Mouse (Mus musculus) midbrain, embryonic 14.5 days (tissue): ENCODE measurements around the gene Pum3. TPM values are rescaled to one million over a fixed set of nuclear protein-coding genes. Genes with fewer than 3 reads are reported as not detected.

Experiments used
- ATAC-seq: fragments of 200-750 bp; cut with Nextera tagmentation; 2 replicates; pipeline ENCODE4 v1.8.0; 2017; ENCODE audit warnings: moderate number of reproducible peaks, moderate library complexity; ENCODE audit not compliant: low FRiP score, low TSS enrichment
- DNase-seq: peaks from one replicate; pipeline ENCODE4 v3.0.0-alpha.2; 2015
- H3K27ac ChIP-seq: fragments of 300-500 bp; sonication (generic); replicated peaks from 2 replicates; pipeline ENCODE4 v1.5.1; 2014; ENCODE audit warnings: mild to moderate bottlenecking, low read depth, low read length, moderate library complexity
- H3K27me3 ChIP-seq: fragments of 300-500 bp; sonication (generic); 2 replicates; pipeline ENCODE4 v1.6.1; 2014; ENCODE audit warnings: low read length, control low read depth, mixed read lengths; ENCODE audit not compliant: control insufficient read depth, insufficient read depth
- H3K36me3 ChIP-seq: fragments of 300-500 bp; sonication (generic); 2 replicates; pipeline ENCODE4 v1.6.1; 2014; ENCODE audit warnings: low read length, control low read depth; ENCODE audit not compliant: control insufficient read depth, insufficient read depth
- H3K4me1 ChIP-seq: fragments of 300-500 bp; sonication (generic); 2 replicates; pipeline ENCODE4 v1.6.1; 2014; ENCODE audit warnings: mild to moderate bottlenecking, antibody characterized with exemption, low read length, control low read depth; ENCODE audit not compliant: control insufficient read depth, insufficient read depth
- H3K4me2 ChIP-seq: fragments of 300-500 bp; sonication (generic); 2 replicates; pipeline ENCODE4 v1.6.1; 2014; ENCODE audit warnings: mild to moderate bottlenecking, low read length, moderate library complexity
- H3K4me3 ChIP-seq: fragments of 300-500 bp; sonication (generic); replicated peaks from 2 replicates; pipeline ENCODE4 v1.5.1; 2014; ENCODE audit warnings: low read depth, low read length
- H3K9ac ChIP-seq: fragments of 300-500 bp; sonication (generic); replicated peaks from 2 replicates; pipeline ENCODE4 v1.6.1; 2014; ENCODE audit warnings: mild to moderate bottlenecking, low read length, moderate library complexity
- H3K9me3 ChIP-seq: fragments of 300-500 bp; sonication (generic); 2 replicates; pipeline ENCODE4 v1.6.1; 2016; ENCODE audit warnings: low read length, control low read depth, mixed read lengths; ENCODE audit not compliant: control insufficient read depth
- WGBS: fragments of 180-500 bp; shearing (Covaris S2); extraction: QIAGEN DNeasy Blood & Tissue Kit; methylation state at CpG from one replicate; pipeline ENCODE4 v1.1.7; 2014; 5-methylcytosine and 5-hydroxymethylcytosine counted together
- polyA plus RNA-seq: library from polyadenylated mRNA; unstranded; fragments of >200 nt; fragmentation: Nextera tagmentation; extraction: Ambion mirVana; gene quantifications from 2 replicates; pipeline ENCODE4 v1.2.1, GENCODE M21; 2014

The Pum3 gene
- polyA plus RNA-seq, 1 experiment from 2014 or later, result 59.6 TPM

DNA sequence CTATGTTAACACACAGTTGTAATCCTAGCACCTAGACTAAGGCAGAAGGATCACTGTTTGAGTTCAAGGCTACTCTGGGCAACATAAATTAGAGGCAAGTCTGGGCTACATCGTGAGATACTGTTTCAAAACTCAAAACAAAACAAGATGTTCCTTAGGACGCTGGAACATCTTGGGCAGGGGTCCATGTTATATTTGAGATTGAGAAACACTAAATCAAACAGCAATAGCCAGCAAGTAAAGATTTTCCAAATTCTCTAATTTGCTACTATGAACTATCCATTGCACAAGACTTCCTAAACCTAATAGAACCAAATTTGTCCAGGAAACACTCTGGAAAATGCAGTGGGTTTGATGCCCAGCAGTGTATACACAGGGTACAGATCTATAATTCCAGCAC lies 1.8 kb downstream of the Pum3 start:
- Histone ChIP-seq H3K9me3 (no peaks in the 10 kb centered on the region), H3K4me3 (no peak overlapping the region), H3K4me2 (no peak overlapping the region), H3K9ac (no peak overlapping the region), H3K27ac (no peak overlapping the region), H3K36me3 (peaks cover 28% of the 10 kb centered on the region), H3K4me1 (peaks cover 15% of the 10 kb centered on the region), H3K27me3 (no peaks in the 10 kb centered on the region)
- ATAC-seq (no peak), DNase-seq (no peak)
- 82% methylated on average over 2 of the region's 2 CpGs for WGBS

DNA sequence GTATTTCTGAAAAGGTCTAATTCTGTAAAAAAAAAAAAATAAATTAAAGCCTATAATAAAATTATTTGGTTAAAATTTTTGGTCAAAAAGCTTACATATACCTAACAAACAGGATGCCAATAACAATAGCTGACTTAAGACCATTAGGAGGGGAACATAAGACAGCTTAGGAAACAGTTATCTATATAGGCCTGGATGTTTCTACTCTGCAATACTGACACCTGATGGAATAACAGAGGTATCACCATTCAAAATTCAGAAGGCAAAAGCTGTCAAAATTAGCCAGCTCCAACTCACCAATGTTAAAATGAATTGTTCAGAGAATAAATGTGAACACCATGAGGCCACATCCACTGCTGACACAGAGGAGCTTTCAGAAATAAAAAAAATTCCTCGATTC lies 3.2 kb downstream of the Pum3 start:
- peaks cover 15% of the 10 kb centered on the region for H3K4me1 ChIP-seq
- H3K9ac ChIP-seq, result no peak overlapping the region
- no peak overlapping the region for H3K4me2 ChIP-seq
- H3K36me3 ChIP-seq, result peaks cover 41% of the 10 kb centered on the region
- no peak overlapping the region for H3K4me3 ChIP-seq
- no peaks in the 10 kb centered on the region for H3K9me3 ChIP-seq
- H3K27me3 ChIP-seq, result no peaks in the 10 kb centered on the region
- WGBS, result 92% methylated on average over 1 of the region's 1 CpGs
- no peak overlapping the region for H3K27ac ChIP-seq
- peak; percentile 59 for DNase-seq
- no peak for ATAC-seq

DNA sequence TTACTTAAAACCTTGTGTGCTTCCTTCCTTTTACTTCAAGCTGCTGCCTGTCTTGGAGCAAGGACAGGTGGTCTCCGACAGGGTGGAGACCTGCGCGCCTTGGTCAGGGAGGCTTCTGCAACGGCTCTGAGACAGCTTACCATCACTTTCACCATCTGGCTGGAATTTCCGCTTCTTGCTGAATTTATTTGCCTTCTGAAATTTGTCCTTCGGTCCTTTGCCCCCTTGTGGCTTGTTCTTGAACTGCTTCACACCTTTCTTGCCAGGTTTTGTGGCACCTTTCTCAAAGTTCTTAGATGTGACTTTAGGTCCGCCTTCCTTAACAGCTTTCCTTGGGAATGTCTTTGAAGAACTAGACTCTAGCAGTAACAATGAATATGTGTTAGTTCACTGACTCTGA lies 4.0 kb downstream of the Pum3 start:
- ATAC-seq, result no peak
- peak; percentile 83 for DNase-seq
- Histone ChIP-seq H3K27me3 (no peaks in the 10 kb centered on the region), H3K9ac (no peak overlapping the region), H3K9me3 (no peaks in the 10 kb centered on the region), H3K4me2 (no peak overlapping the region), H3K4me1 (peaks cover 10% of the 10 kb centered on the region), H3K27ac (no peak overlapping the region), H3K36me3 (peaks cover 45% of the 10 kb centered on the region), H3K4me3 (no peak overlapping the region)
- 67% methylated on average over 7 of the region's 7 CpGs for WGBS

DNA sequence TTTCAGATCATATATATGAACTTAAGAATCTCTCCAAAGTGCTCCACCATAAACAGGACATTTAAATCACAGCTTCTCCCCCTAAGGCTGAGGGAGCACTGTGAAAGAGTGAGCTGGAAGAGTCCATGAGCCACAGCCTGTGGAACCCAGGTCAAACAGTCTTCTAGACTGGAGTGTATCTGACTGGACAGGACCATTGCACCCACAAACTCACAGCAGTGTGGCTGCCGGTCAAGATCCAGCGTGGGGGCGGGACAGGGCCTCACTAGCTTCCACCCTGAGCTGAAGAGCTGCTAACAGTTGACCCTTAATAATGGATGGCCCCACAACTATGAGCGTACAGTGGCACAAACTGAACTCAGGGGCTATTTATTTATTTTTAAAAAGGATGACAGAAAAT lies 12.2 kb downstream of the Pum3 start:
- WGBS, result 95% methylated on average over 4 of the region's 4 CpGs
- Histone ChIP-seq H3K4me2 (no peak overlapping the region), H3K9me3 (no peaks in the 10 kb centered on the region), H3K27ac (no peak overlapping the region), H3K27me3 (no peaks in the 10 kb centered on the region), H3K4me3 (no peak overlapping the region), H3K9ac (no peak overlapping the region), H3K4me1 (no peaks in the 10 kb centered on the region), H3K36me3 (peaks cover 71% of the 10 kb centered on the region)
- DNase-seq (no peak), ATAC-seq (no peak)

DNA sequence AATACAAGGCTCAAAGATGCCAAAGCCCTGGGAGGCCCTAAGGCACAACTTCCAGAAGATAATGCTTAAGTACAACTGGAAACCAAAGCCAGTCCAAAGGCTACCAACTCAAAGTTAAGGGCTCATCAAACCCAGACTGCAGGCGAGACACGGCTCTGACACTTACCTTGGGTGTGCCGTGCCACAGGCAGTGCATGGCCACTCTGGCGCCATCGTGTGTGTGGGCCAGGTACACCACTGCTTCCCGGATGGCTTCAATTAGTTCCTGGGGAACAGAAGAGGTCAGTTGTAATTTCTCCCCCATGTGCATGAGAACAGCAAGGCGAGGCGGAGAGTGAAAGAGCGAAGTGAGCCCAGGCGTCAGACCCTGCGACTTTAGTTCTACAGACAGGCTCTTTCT lies 13.1 kb downstream of the Pum3 start:
- peak; percentile 72 for DNase-seq
- H3K4me3 ChIP-seq, result no peak overlapping the region
- no peaks in the 10 kb centered on the region for H3K27me3 ChIP-seq
- no peak overlapping the region for H3K4me2 ChIP-seq
- H3K9me3 ChIP-seq, result no peaks in the 10 kb centered on the region
- peaks cover 69% of the 10 kb centered on the region for H3K36me3 ChIP-seq
- 67% methylated on average over 11 of the region's 11 CpGs for WGBS
- no peak overlapping the region for H3K9ac ChIP-seq
- H3K4me1 ChIP-seq, result no peaks in the 10 kb centered on the region
- ATAC-seq, result no peak
- H3K27ac ChIP-seq, result no peak overlapping the region

DNA sequence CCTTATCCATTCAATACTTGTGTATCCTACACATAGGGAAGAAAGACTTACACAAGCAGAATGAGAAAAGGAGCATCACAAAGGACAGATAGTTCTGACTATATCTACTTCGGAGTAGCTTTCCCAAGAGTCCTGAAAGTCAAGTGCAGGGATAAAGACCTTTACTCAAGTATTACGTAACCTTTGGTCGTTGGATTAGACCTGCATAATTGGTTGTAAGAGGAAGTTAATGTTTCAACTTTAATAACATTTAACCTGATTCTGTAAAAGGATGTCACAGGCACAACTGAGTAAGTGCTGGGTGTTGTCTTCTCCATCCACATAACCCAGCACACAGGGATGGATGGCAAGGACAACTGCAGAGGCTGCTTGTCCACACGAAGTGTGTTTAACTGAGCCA lies 18.3 kb downstream of the Pum3 start:
- DNase-seq (no peak), ATAC-seq (no peak)
- no peak overlapping the region for H3K9ac ChIP-seq
- H3K27ac ChIP-seq, result no peak overlapping the region
- H3K9me3 ChIP-seq, result no peaks in the 10 kb centered on the region
- H3K4me2 ChIP-seq, result no peak overlapping the region
- WGBS, result 93% methylated on average over 4 of the region's 4 CpGs
- no peaks in the 10 kb centered on the region for H3K27me3 ChIP-seq
- H3K4me1 ChIP-seq, result no peaks in the 10 kb centered on the region
- no peak overlapping the region for H3K4me3 ChIP-seq
- peaks cover 41% of the 10 kb centered on the region for H3K36me3 ChIP-seq

GRCm38 (mm10) chr19:27410751-27411150 lies 18.9 kb downstream of the Pum3 start:
- Histone ChIP-seq H3K4me3 (no peak overlapping the region), H3K4me2 (no peak overlapping the region), H3K9ac (no peak overlapping the region), H3K27ac (no peak overlapping the region), H3K27me3 (no peaks in the 10 kb centered on the region), H3K9me3 (no peaks in the 10 kb centered on the region), H3K4me1 (no peaks in the 10 kb centered on the region), H3K36me3 (peaks cover 35% of the 10 kb centered on the region)
- ATAC-seq (no peak), DNase-seq (no peak)
- 93% methylated on average over 4 of the region's 4 CpGs for WGBS

- Histone ChIP-seq H3K9me3 (no peaks in the 10 kb centered on the region), H3K4me3 (no peak overlapping the region), H3K4me2 (no peak overlapping the region), H3K27me3 (no peaks in the 10 kb centered on the region), H3K9ac (no peak overlapping the region), H3K36me3 (peaks cover 31% of the 10 kb centered on the region), H3K27ac (no peak overlapping the region), H3K4me1 (no peaks in the 10 kb centered on the region)
- ATAC-seq (no peak), DNase-seq (no peak)
These were observed 19.8 kb downstream of the Pum3 start for GRCm38 (mm10) chr19:27409782-27410181.

DNA sequence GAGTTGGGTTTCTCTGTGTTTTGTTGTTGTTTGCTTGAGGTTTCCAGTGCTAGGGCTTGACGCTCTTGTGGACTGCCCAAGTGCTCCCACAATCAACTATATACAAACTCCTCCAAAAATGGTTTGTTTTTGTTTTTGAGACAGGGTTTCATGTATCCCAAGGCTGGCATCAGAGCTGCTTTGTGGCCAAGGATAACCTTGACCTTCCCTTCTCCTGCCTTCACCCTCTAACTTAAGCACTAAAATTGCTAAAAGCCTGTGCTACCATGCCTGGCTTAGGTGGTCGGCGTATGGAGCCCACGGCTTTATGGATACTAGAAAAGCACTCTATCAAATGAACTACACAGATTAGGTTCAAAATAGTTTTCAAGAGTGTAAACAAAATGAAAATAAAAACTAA lies 20.4 kb downstream of the Pum3 start:
- Histone ChIP-seq H3K27ac (no peak overlapping the region), H3K9ac (no peak overlapping the region), H3K4me3 (no peak overlapping the region), H3K9me3 (no peaks in the 10 kb centered on the region), H3K4me1 (no peaks in the 10 kb centered on the region), H3K27me3 (no peaks in the 10 kb centered on the region), H3K36me3 (peaks cover 31% of the 10 kb centered on the region), H3K4me2 (no peak overlapping the region)
- WGBS, result 99% methylated on average over 4 of the region's 4 CpGs
- ATAC-seq, result no peak
- no peak for DNase-seq
